Mouse (Mus musculus) hindbrain, postnatal 0 days (tissue): ENCODE results near the gene Krtap6-1. TPM values are rescaled to one million over a fixed set of nuclear protein-coding genes. Genes with fewer than 3 reads are reported as not detected.
"Not testable (repeated sequence)": the region's sequence is repeated elsewhere in the genome, so short reads cannot be mapped to it uniquely, and the experiment has no call there.

ENCODE experiments used
- ATAC-seq: fragments of 200-750 bp; cut with Nextera tagmentation; 2 replicates; pipeline ENCODE4 v1.8.0; 2017; ENCODE audit warnings: mild to moderate bottlenecking, moderate TSS enrichment, moderate library complexity
- DNase-seq: peaks from one replicate; pipeline ENCODE4 v3.0.0-alpha.2; 2015; ENCODE audit warnings: low spot score
- H3K27ac ChIP-seq: fragments of 300-500 bp; sonication (generic); 2 replicates; pipeline ENCODE4 v1.5.1; 2014; ENCODE audit warnings: mild to moderate bottlenecking
- H3K27me3 ChIP-seq: fragments of 300-500 bp; sonication (generic); 2 replicates; pipeline ENCODE4 v1.6.1; 2014; ENCODE audit warnings: low read length, mixed read lengths; ENCODE audit not compliant: insufficient read depth
- H3K36me3 ChIP-seq: fragments of 300-500 bp; sonication (generic); 2 replicates; pipeline ENCODE4 v1.6.1; 2014; ENCODE audit warnings: low read length, mixed read lengths; ENCODE audit not compliant: insufficient read depth
- H3K4me1 ChIP-seq: fragments of 300-500 bp; sonication (generic); 2 replicates; pipeline ENCODE4 v1.6.1; 2014; ENCODE audit warnings: antibody characterized with exemption, low read length, mixed read lengths; ENCODE audit not compliant: insufficient read depth
- H3K4me2 ChIP-seq: fragments of 300-500 bp; sonication (generic); 2 replicates; pipeline ENCODE4 v1.6.1; 2014; ENCODE audit warnings: low read depth, mild to moderate bottlenecking, low read length, moderate library complexity, mixed read lengths
- H3K4me3 ChIP-seq: fragments of 300-500 bp; sonication (generic); 2 replicates; pipeline ENCODE4 v1.5.1; 2014; ENCODE audit warnings: low read length
- H3K9ac ChIP-seq: fragments of 300-500 bp; sonication (generic); replicated peaks from 2 replicates; pipeline ENCODE4 v1.6.1; 2014; ENCODE audit warnings: mild to moderate bottlenecking, low read length, moderate library complexity, mixed read lengths
- H3K9me3 ChIP-seq: fragments of 300-500 bp; sonication (generic); 2 replicates; pipeline ENCODE4 v1.6.1; 2016; ENCODE audit warnings: low read length, mixed read lengths
- CTCF ChIP-seq: IDR thresholded peaks from 2 replicates; pipeline ENCODE4 v1.5.1; 2016; ENCODE audit warnings: antibody characterized with exemption, control low read depth, low read depth
- WGBS: fragments of 180-500 bp; shearing (Covaris S2); extraction: QIAGEN DNeasy Blood & Tissue Kit; methylation state at CpG from one replicate; pipeline ENCODE4 v1.1.7; 2014; 5-methylcytosine and 5-hydroxymethylcytosine counted together
- polyA plus RNA-seq: library from polyadenylated mRNA; unstranded; fragments of >200 nt; fragmentation: Nextera tagmentation; extraction: Ambion mirVana; gene quantifications from 2 replicates; pipeline ENCODE4 v1.2.1, GENCODE M21; 2015
- total RNA-seq: library from RNA; depleted of rRNA; stranded (reverse); fragments of >200 nt; gene quantifications from 2 replicates; pipeline ENCODE4 v1.2.3, GENCODE M21; 2014; rRNA removed

The Krtap6-1 gene
- total RNA-seq (not detected in 2 replicates), polyA plus RNA-seq (not detected in 2 replicates)

DNA sequence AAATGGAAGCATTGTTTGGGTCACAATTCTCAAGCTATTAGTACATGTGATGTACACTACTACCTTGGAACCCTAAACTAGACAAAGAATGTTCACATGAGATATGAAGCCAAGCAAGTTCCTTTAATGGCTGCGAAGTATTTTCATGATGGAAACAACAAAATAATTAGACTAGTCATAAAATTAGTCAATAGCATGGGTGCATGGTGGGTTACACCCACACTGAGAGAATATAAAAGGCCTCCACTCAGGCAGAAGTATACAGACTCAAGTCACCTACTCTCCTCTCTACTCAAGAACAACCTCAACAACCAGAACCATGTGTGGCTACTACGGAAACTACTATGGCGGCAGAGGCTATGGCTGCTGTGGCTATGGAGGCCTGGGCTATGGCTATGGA, at the start of gene Krtap6-1:
TSS of gene Krtap6-1 (plus strand) at position 301 of the 400 bp plus-strand sequence.
- not testable (repeated sequence) for H3K9me3 ChIP-seq, H3K4me1 ChIP-seq, H3K36me3 ChIP-seq, ATAC-seq, H3K9ac ChIP-seq, H3K27ac ChIP-seq, H3K4me3 ChIP-seq, DNase-seq, H3K4me2 ChIP-seq, H3K27me3 ChIP-seq
- WGBS, result 92% methylated on average over 3 of the region's 3 CpGs

DNA sequence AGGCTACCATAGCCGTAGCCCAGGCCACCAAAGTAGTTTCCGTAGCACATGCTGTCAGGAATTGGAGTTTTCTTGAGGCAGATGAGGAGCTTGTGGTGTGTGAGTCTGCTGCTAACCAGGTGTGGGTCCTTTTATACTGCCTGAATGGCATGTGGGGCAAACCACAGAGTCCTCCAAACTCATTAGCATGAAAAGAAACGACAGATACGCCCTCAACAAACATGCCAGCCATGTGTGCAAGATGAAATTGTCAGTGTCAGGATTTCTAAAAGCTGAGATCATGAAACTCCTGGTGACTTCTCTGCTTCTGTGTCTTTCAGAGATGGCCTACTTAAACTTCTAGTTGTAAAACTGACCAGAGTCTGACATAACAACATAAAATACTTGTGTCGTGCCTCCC, 20.8 kb upstream of the Krtap6-1 start, which contains the start of gene Krtap22-2:
TSS of gene Krtap22-2 (minus strand) at position 101 of the 400 bp plus-strand sequence.
- no peak for DNase-seq
- H3K27ac ChIP-seq, result no peak within 1 kb of the TSS
- no peaks in the 10 kb centered on the region for H3K9me3 ChIP-seq
- 83% methylated on average over 5 of the region's 5 CpGs for WGBS
- H3K4me3 ChIP-seq, result no peak within 1 kb of the TSS
- no peak within 1 kb of the TSS for H3K4me2 ChIP-seq
- TF ChIP-seq CTCF, result no peak
- H3K9ac ChIP-seq, result no peak within 1 kb of the TSS
- no peaks in the 10 kb centered on the region for H3K4me1 ChIP-seq
- ATAC-seq, result no peak
- no peaks in the 10 kb centered on the region for H3K27me3 ChIP-seq
- no peaks in the 10 kb centered on the region for H3K36me3 ChIP-seq

DNA sequence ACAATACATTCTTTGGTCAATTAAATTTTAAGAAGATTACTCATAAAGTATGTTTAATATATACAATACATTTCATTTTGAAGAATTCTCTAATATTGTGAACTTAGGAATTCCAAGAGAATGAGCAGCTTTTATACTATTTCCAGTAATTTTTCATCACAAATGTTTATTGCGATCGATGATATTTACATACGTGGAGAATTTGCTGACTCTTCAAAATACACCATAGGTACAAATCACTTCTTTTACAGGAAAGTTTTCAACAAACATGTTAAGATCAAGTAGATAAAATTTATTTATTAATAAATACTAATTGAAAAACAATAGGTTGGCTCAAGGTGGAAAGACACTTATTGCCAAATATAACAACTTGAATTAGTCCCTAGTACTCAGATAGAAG, 17.5 kb upstream of the Krtap6-1 start:
- H3K4me3 ChIP-seq, result no peak overlapping the region
- no peak for ATAC-seq
- no peak for DNase-seq
- H3K27ac ChIP-seq, result no peak overlapping the region
- H3K4me2 ChIP-seq, result no peak overlapping the region
- no peaks in the 10 kb centered on the region for H3K9me3 ChIP-seq
- TF ChIP-seq CTCF, result no peak
- H3K27me3 ChIP-seq, result no peaks in the 10 kb centered on the region
- H3K9ac ChIP-seq, result no peak overlapping the region
- no peaks in the 10 kb centered on the region for H3K36me3 ChIP-seq
- WGBS, result 95% methylated on average over 3 of the region's 3 CpGs
- no peaks in the 10 kb centered on the region for H3K4me1 ChIP-seq

GRCm38 (mm10) chr16:89014984-89015383, 16.5 kb upstream of the Krtap6-1 start, which contains the start of gene Gm10229:
Gene Gm10229 (plus strand): TSS chr16:89015284.
- not testable (repeated sequence) for ATAC-seq, H3K4me2 ChIP-seq, H3K4me1 ChIP-seq, H3K27me3 ChIP-seq, H3K9me3 ChIP-seq, H3K27ac ChIP-seq, H3K9ac ChIP-seq, H3K4me3 ChIP-seq, DNase-seq, H3K36me3 ChIP-seq
- WGBS, result 98% methylated on average over 1 of the region's 3 CpGs

DNA sequence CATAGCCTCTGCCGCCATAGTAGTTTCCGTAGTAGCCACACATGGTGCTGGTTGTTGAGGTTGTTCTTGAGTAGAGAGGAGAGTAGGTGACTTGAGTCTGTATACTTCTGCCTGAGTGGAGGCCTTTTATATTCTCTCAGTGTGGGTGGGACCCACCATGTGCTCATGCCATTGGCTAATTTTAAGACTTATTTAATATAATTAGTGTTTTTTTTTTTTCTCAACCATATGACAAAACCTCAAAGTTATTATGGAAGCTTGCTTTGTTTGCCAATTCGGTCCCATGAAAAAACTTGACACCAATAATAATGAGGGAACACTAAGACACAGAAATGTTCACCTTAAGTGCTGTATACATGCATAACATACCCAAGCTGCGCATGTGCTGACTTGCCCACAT, 9.9 kb downstream of the Krtap6-1 start, which contains the start of gene Gm10228:
TSS of gene Gm10228 (minus strand) at position 101 of the 400 bp plus-strand sequence.
- WGBS, result 89% methylated on average over 2 of the region's 4 CpGs
- not testable (repeated sequence) for H3K27ac ChIP-seq, H3K9ac ChIP-seq, H3K4me2 ChIP-seq, H3K9me3 ChIP-seq, ATAC-seq, H3K27me3 ChIP-seq, H3K4me3 ChIP-seq, DNase-seq, H3K36me3 ChIP-seq, H3K4me1 ChIP-seq

GRCm38 (mm10) chr16:89047783-89048182, 16.3 kb downstream of the Krtap6-1 start, which contains the start of gene Krtap6-5:
Gene Krtap6-5 (minus strand): TSS chr16:89047883.
- no peaks in the 10 kb centered on the region for H3K27me3 ChIP-seq
- H3K4me3 ChIP-seq, result no peak within 1 kb of the TSS
- no peaks in the 10 kb centered on the region for H3K36me3 ChIP-seq
- no peaks in the 10 kb centered on the region for H3K9me3 ChIP-seq
- TF ChIP-seq CTCF, result no peak
- H3K4me2 ChIP-seq, result no peak within 1 kb of the TSS
- no peak within 1 kb of the TSS for H3K27ac ChIP-seq
- no peaks in the 10 kb centered on the region for H3K4me1 ChIP-seq
- H3K9ac ChIP-seq, result no peak within 1 kb of the TSS
- ATAC-seq (no peak), DNase-seq (no peak)
- WGBS, result 84% methylated on average over 3 of the region's 3 CpGs

- not testable (repeated sequence) for H3K27ac ChIP-seq, ATAC-seq, H3K36me3 ChIP-seq, H3K9ac ChIP-seq, H3K9me3 ChIP-seq, H3K4me2 ChIP-seq, H3K4me1 ChIP-seq, H3K27me3 ChIP-seq, H3K4me3 ChIP-seq, DNase-seq
- WGBS, result no CpG with 5 or more reads among the region's 2 CpGs
Measured at GRCm38 (mm10) chr16:89063902-89064301, 32.4 kb downstream of the Krtap6-1 start, which contains the start of gene 1110025L11Rik. Gene 1110025L11Rik (minus strand): TSS chr16:89064002.

- H3K9ac ChIP-seq, H3K4me2 ChIP-seq, H3K27me3 ChIP-seq, H3K27ac ChIP-seq, H3K36me3 ChIP-seq, ATAC-seq, H3K4me1 ChIP-seq, H3K9me3 ChIP-seq, H3K4me3 ChIP-seq: not testable (repeated sequence)
- 83% methylated on average over 2 of the region's 2 CpGs for WGBS
- DNase-seq, result peak; percentile 5
Measured at GRCm38 (mm10) chr16:89071041-89071440, 39.5 kb downstream of the Krtap6-1 start.
